Mouse (Mus musculus) CH12.LX (cell line): ENCODE data around the gene Kcnj10. TPM values are rescaled to one million over a fixed set of nuclear protein-coding genes. Genes with fewer than 3 reads are reported as not detected.

Experiments used
- DNase-seq: peaks from one replicate; pipeline ENCODE4 v3.0.0-alpha.2; 2013; ENCODE audit errors: extremely low read depth
- H3K27ac ChIP-seq: 2 replicates; pipeline ENCODE4 v1.5.1; 2012; ENCODE audit warnings: low read depth, mild to moderate bottlenecking, control low read depth, moderate library complexity; ENCODE audit not compliant: insufficient read depth
- H3K27me3 ChIP-seq: replicated peaks from 2 replicates; pipeline ENCODE3; 2012; ENCODE audit warnings: inconsistent platforms
- H3K36me3 ChIP-seq, 2 experiments: replicated peaks in 1 of 2; 2 replicates each; pipeline versions ENCODE3 to v1.6.1; 2012; ENCODE audit warnings: inconsistent platforms in 1 of 2, low read length in 1 of 2, mild to moderate bottlenecking in 1 of 2, mixed read lengths in 1 of 2, moderate library complexity in 1 of 2; ENCODE audit not compliant: control insufficient read depth in 1 of 2, insufficient read depth in 1 of 2
- H3K4me1 ChIP-seq, 2 experiments: 2 replicates each; pipeline ENCODE4 v1.6.1; 2012; ENCODE audit warnings: inconsistent platforms in 1 of 2, moderate library complexity in 1 of 2; ENCODE audit not compliant: insufficient read depth in 2 of 2, control insufficient read depth in 1 of 2
- H3K4me2 ChIP-seq: 2 replicates; pipeline ENCODE4 v1.6.1; 2012; ENCODE audit warnings: low read depth, mild to moderate bottlenecking, control low read depth; ENCODE audit not compliant: poor library complexity, insufficient read depth, severe bottlenecking
- H3K4me3 ChIP-seq, 3 experiments: fragments of 150-350 bp in 1 of 3; sonication (generic) in 1 of 3; replicated peaks in 1 of 3; 2 replicates each; pipeline versions ENCODE3 to v1.5.1; 2011 to 2012; ENCODE audit warnings: low read depth in 2 of 3, low read length in 2 of 3, mild to moderate bottlenecking in 2 of 3, moderate library complexity in 2 of 3, control low read depth in 1 of 3, improper control_type of control experiment in 1 of 3, inconsistent platforms in 1 of 3, mixed read lengths in 1 of 3; ENCODE audit not compliant: poor library complexity in 1 of 3
- H3K79me2 ChIP-seq: replicated peaks from 2 replicates; pipeline ENCODE4 v1.6.1; 2012; ENCODE audit warnings: mild to moderate bottlenecking, moderate library complexity; ENCODE audit not compliant: control insufficient read depth, poor library complexity, insufficient read depth, severe bottlenecking; ENCODE audit errors: extremely low read depth
- H3K9ac ChIP-seq: 2 replicates; pipeline ENCODE4 v1.6.1; 2012; ENCODE audit warnings: low read depth, mild to moderate bottlenecking, control low read depth, moderate library complexity; ENCODE audit not compliant: insufficient read depth
- H3K9me3 ChIP-seq: replicated peaks from 2 replicates; pipeline ENCODE3; 2012; ENCODE audit warnings: low read length, inconsistent platforms, mixed read lengths
- CHD1 ChIP-seq: IDR thresholded peaks from 2 replicates; pipeline ENCODE4 v1.6.1; 2012; ENCODE audit warnings: low read depth, low read length, improper control_type of control experiment, inconsistent platforms
- CHD2 ChIP-seq: IDR thresholded peaks from 2 replicates; pipeline ENCODE4 v1.6.1; 2011; ENCODE audit warnings: low read length, improper control_type of control experiment
- IRF4 ChIP-seq: IDR thresholded peaks from 2 replicates; pipeline ENCODE4 v1.6.1; 2014; ENCODE audit warnings: low read depth, mild to moderate bottlenecking, inconsistent platforms, low read length, improper control_type of control experiment
- JUND ChIP-seq: conservative IDR thresholded peaks from 2 replicates; pipeline ENCODE4 v1.6.1; 2011; ENCODE audit warnings: low read depth, low read length, improper control_type of control experiment
- KAT2A ChIP-seq: IDR thresholded peaks from 2 replicates; pipeline ENCODE4 v1.6.1; 2012; ENCODE audit warnings: low read length, improper control_type of control experiment, inconsistent platforms; ENCODE audit not compliant: insufficient replicate concordance
- MAX ChIP-seq: IDR thresholded peaks from 2 replicates; pipeline ENCODE4 v1.6.1; 2011; ENCODE audit warnings: low read length, improper control_type of control experiment
- MEF2A ChIP-seq: IDR thresholded peaks from 2 replicates; pipeline ENCODE4 v1.6.1; 2014; ENCODE audit warnings: low read depth, mild to moderate bottlenecking, inconsistent platforms, low read length, improper control_type of control experiment, borderline replicate concordance
- NELFE ChIP-seq: IDR thresholded peaks from 2 replicates; pipeline ENCODE4 v1.6.1; 2011; ENCODE audit warnings: low read depth, low read length, improper control_type of control experiment
- NRF1 ChIP-seq: IDR thresholded peaks from 2 replicates; pipeline ENCODE4 v1.6.1; 2014; ENCODE audit warnings: low read depth, mild to moderate bottlenecking, inconsistent platforms, low read length, improper control_type of control experiment, moderate library complexity
- RAD21 ChIP-seq: IDR thresholded peaks from 2 replicates; pipeline ENCODE4 v1.6.1; 2011; ENCODE audit warnings: low read depth, mild to moderate bottlenecking, low read length, improper control_type of control experiment, moderate library complexity
- TBP ChIP-seq: conservative IDR thresholded peaks from 2 replicates; pipeline ENCODE4 v1.6.1; 2011; ENCODE audit warnings: low read depth, low read length, improper control_type of control experiment
- ZC3H11A ChIP-seq: IDR thresholded peaks from 2 replicates; pipeline ENCODE4 v1.6.1; 2012; ENCODE audit warnings: low read depth, mild to moderate bottlenecking, inconsistent platforms, low read length, improper control_type of control experiment
- dilution Hi-C: fragments of 300-500 bp; cut with MboI; formaldehyde crosslinking; loops from 2 replicates; pipeline ENCODE4 v1.14.3; 2020; ENCODE audit warnings: low sequenced_read_pairs; ENCODE audit not compliant: extremely low pct_unique_long_range_greater_than_20kb, extremely low pct_ligation_motif_present
- in situ Hi-C: fragments of 300-500 bp; cut with MboI; formaldehyde crosslinking; loops from 3 replicates; pipeline ENCODE4 v1.14.3; 2019; ENCODE audit warnings: low sequenced_read_pairs, low pct_ligation_motif_present, low pct_unique_long_range_greater_than_20kb, mixed read lengths
- polyA plus RNA-seq: library from polyadenylated mRNA; unstranded; fragments of >175 nt; gene quantifications from 2 replicates; pipeline ENCODE4 v1.2.1, GENCODE M21; 2012; ENCODE audit warnings: low read depth; ENCODE audit not compliant: insufficient read length
- total RNA-seq, 2 experiments: library from RNA; depleted of rRNA; stranded (reverse); fragments of 300-350 nt in 1 of 2; fragments of >200 nt in 1 of 2; gene quantifications; 2 replicates each; pipeline ENCODE4 v1.2.3; 2012 to 2014

Gene Kcnj10
- total and polyA plus RNA-seq, 3 experiments = 0.06 to 0.13 TPM; not detected in 1

DNA sequence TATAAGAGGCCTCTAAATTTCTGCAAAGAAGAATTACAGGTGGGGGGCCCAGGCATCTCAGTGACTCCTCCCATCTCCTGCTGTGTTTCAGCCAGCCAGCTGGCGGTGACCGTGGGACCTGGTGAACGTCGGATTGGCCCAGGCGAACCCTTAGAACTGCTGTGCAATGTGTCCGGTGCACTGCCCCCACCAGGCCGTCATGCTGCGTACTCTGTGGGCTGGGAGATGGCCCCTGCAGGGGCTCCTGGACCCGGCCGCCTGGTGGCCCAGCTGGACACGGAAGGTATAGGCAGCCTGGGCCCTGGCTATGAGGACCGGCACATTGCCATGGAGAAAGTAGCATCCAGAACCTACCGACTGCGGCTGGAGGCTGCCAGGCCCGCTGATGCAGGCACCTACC is 23.1 kb upstream of the Kcnj10 start:
- H3K9me3 ChIP-seq = no peaks in the 10 kb centered on the region
- no peak for DNase-seq
- peaks cover 15 to 51% of the 10 kb centered on the region in 2 experiments for H3K36me3 ChIP-seq
- peaks cover 3 to 29% of the 10 kb centered on the region in 2 experiments; a peak in 3 of 4 replicates for H3K4me1 ChIP-seq
- no peak overlapping the region for H3K27ac ChIP-seq
- H3K9ac ChIP-seq = no peak overlapping the region
- in situ Hi-C loops (loop anchor here (25.0 kb wide), 2 partner anchors 281 to 506 kb away; partner anchors contain the start of gene Vangl2), dilution Hi-C loops (no loop called here)
- H3K4me3 ChIP-seq = no peak overlapping the region
- TF ChIP-seq MEF2A = no peak
- no peak for TF ChIP-seq TBP
- no peak for TF ChIP-seq IRF4
- no peak for TF ChIP-seq CHD2
- no peak for TF ChIP-seq RAD21
- no peak for TF ChIP-seq CHD1
- no peak for TF ChIP-seq NRF1
- no peak for TF ChIP-seq MAX
- TF ChIP-seq JUND = no peak
- TF ChIP-seq NELFE = no peak
- H3K4me2 ChIP-seq = no peak overlapping the region
- no peaks in the 10 kb centered on the region for H3K27me3 ChIP-seq
- H3K79me2 ChIP-seq = no peaks in the 10 kb centered on the region

DNA sequence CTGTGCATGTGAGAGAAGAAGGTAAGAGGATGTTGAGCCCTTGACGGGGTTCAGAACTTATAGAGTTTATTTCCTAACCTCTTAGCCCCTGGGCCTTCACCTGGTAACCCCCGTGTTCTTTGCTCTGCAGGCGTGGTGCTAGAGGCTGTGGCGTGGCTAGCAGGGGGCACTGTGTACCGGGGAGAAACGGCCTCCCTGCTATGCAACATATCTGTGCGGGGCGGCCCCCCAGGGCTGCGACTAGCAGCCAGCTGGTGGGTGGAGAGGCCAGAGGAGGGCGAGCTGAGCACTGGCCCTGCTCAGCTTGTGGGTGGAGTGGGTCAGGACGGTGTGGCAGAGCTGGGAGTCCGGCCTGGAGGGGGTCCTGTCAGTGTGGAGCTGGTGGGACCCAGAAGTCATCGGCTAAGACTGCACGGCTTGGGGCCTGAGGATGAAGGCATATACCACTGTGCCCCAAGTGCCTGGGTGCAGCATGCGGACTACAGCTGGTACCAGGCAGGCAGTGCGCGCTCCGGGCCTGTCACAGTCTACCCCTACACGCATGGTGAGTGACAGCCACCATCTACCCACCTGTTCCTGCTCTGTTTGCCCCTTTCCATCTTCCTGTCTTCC is 22.5 kb upstream of the Kcnj10 start:
- Histone ChIP-seq H3K36me3 (peaks cover 15 to 51% of the 10 kb centered on the region in 2 experiments), H3K79me2 (no peaks in the 10 kb centered on the region), H3K4me1 (peaks cover 0 to 24% of the 10 kb centered on the region in 2 experiments; a peak in 2 of 4 replicates), H3K4me3 (no peak overlapping the region), H3K27ac (no peak overlapping the region), H3K9ac (no peak overlapping the region), H3K4me2 (no peak overlapping the region), H3K27me3 (no peaks in the 10 kb centered on the region), H3K9me3 (no peaks in the 10 kb centered on the region)
- dilution Hi-C loops = no loop called here
- in situ Hi-C loops = loop anchor here (25.0 kb wide), 2 partner anchors 281 to 506 kb away; partner anchors contain the start of gene Vangl2
- TF ChIP-seq KAT2A = no peak
- no peak for TF ChIP-seq ZC3H11A
- no peak for DNase-seq

DNA sequence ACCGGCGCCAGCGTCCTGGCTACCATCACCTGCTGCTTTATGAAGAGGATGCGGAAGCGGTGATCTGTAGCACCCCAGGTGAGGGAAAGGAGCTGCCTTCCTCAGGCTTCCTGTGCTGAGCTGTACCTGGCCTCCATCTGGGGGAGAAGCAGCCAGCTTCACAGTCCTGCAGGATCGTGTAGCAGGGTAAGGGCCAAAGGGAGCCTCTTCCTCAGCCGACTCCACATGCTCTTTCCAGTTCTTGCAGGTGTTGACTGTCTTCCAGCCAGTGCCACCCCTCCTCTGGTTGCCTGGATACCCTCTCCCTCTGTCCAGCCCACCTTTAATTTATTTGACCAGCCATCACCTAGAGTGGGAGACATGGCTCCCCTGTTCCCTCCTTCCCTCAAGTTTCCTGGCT is 21.7 kb upstream of the Kcnj10 start:
- Histone ChIP-seq H3K79me2 (no peaks in the 10 kb centered on the region), H3K4me2 (no peak overlapping the region), H3K27me3 (no peaks in the 10 kb centered on the region), H3K27ac (no peak overlapping the region), H3K4me1 (peaks cover 0 to 16% of the 10 kb centered on the region in 2 experiments; a peak in 2 of 4 replicates), H3K9ac (no peak overlapping the region), H3K36me3 (peaks cover 15 to 51% of the 10 kb centered on the region in 2 experiments), H3K9me3 (no peaks in the 10 kb centered on the region), H3K4me3 (no peak overlapping the region)
- DNase-seq = no peak
- dilution Hi-C loops (no loop called here), in situ Hi-C loops (loop anchor here (25.0 kb wide), 2 partner anchors 282 to 507 kb away; partner anchors contain the start of gene Vangl2)
- TF ChIP-seq MEF2A = no peak
